Mouse (Mus musculus) stomach, postnatal 0 days (tissue): ENCODE measurements around the gene Ccdc62. TPM values are rescaled to one million over a fixed set of nuclear protein-coding genes. Genes with fewer than 3 reads are reported as not detected.
A peak's percentile ranks its signal among the peaks of the same experiment; 100 is the strongest.

Experiments used
- ATAC-seq: fragments of 200-750 bp; cut with Nextera tagmentation; 2 replicates; pipeline ENCODE4 v1.8.0; 2017; ENCODE audit not compliant: low FRiP score, low TSS enrichment
- DNase-seq: peaks from one replicate; pipeline ENCODE4 v3.0.0-alpha.2; 2016; ENCODE audit warnings: low spot score
- H3K27ac ChIP-seq: fragments of 300-500 bp; sonication (generic); replicated peaks from 2 replicates; pipeline ENCODE4 v1.5.1; 2014; ENCODE audit warnings: mild to moderate bottlenecking, control low read depth
- H3K27me3 ChIP-seq: fragments of 300-500 bp; sonication (generic); 2 replicates; pipeline ENCODE4 v1.6.1; 2014; ENCODE audit warnings: low read length; ENCODE audit not compliant: control insufficient read depth, insufficient read depth
- H3K36me3 ChIP-seq: fragments of 300-500 bp; sonication (generic); 2 replicates; pipeline ENCODE4 v1.6.1; 2014; ENCODE audit warnings: low read length, mixed read lengths; ENCODE audit not compliant: control insufficient read depth, insufficient read depth
- H3K4me1 ChIP-seq: fragments of 300-500 bp; sonication (generic); replicated peaks from 2 replicates; pipeline ENCODE4 v1.6.1; 2014; ENCODE audit warnings: antibody characterized with exemption; ENCODE audit not compliant: control insufficient read depth, insufficient read depth
- H3K4me2 ChIP-seq: fragments of 300-500 bp; sonication (generic); replicated peaks from 2 replicates; pipeline ENCODE4 v1.6.1; 2014; ENCODE audit warnings: low read depth, mild to moderate bottlenecking, control low read depth, moderate library complexity
- H3K4me3 ChIP-seq: fragments of 300-500 bp; sonication (generic); 2 replicates; pipeline ENCODE4 v1.5.1; 2014; ENCODE audit warnings: low read depth, low read length, control low read depth
- H3K9ac ChIP-seq: fragments of 300-500 bp; sonication (generic); 2 replicates; pipeline ENCODE4 v1.6.1; 2014; ENCODE audit warnings: mild to moderate bottlenecking, low read length, control low read depth, mixed read lengths
- H3K9me3 ChIP-seq: fragments of 300-500 bp; sonication (generic); 2 replicates; pipeline ENCODE4 v1.6.1; 2016; ENCODE audit warnings: low read length; ENCODE audit not compliant: control insufficient read depth
- CTCF ChIP-seq: IDR thresholded peaks from 2 replicates; pipeline ENCODE4 v1.5.1; 2016; ENCODE audit warnings: antibody characterized with exemption, low read depth, mild to moderate bottlenecking, moderate library complexity
- EP300 ChIP-seq: optimal IDR thresholded peaks from 2 replicates; pipeline ENCODE3; 2016; ENCODE audit warnings: antibody characterized with exemption
- WGBS: fragments of 180-500 bp; shearing (Covaris S2); extraction: QIAGEN DNeasy Blood & Tissue Kit; methylation state at CpG from one replicate; pipeline ENCODE4 v1.1.7; 2014; 5-methylcytosine and 5-hydroxymethylcytosine counted together
- polyA plus RNA-seq: library from polyadenylated mRNA; unstranded; fragments of >200 nt; fragmentation: Nextera tagmentation; extraction: Ambion mirVana; gene quantifications from 2 replicates; pipeline ENCODE4 v1.2.1, GENCODE M21; 2015

The Ccdc62 gene
- polyA plus RNA-seq, 1 experiment from 2014 or later, result 5.4 TPM

- no peaks in the 10 kb centered on the region for H3K9me3 ChIP-seq
- no peak for DNase-seq
- H3K4me2 ChIP-seq, result no peak overlapping the region
- H3K4me3 ChIP-seq, result no peak overlapping the region
- ATAC-seq, result no peak
- no peaks in the 10 kb centered on the region for H3K27me3 ChIP-seq
- 0 out of 2 replicates have a peak, but pooled peaks cover 2% of the 10 kb centered on the region for H3K4me1 ChIP-seq
- peaks cover 4% of the 10 kb centered on the region; the same call in 1 of the 2 replicates for H3K36me3 ChIP-seq
- H3K9ac ChIP-seq, result no peak overlapping the region
- WGBS, result 71% methylated on average over 10 of the region's 10 CpGs
- no peak overlapping the region for H3K27ac ChIP-seq
- TF ChIP-seq CTCF (no peak), EP300 (no peak)
These were observed 67.9 kb downstream of the Ccdc62 start for GRCm38 (mm10) chr5:123998370-123998769.

GRCm38 (mm10) chr5:124000824-124001223, 70.3 kb downstream of the Ccdc62 start:
- no peaks in the 10 kb centered on the region for H3K9me3 ChIP-seq
- WGBS, result 11% methylated on average over 7 of the region's 7 CpGs
- H3K9ac ChIP-seq, result no peak overlapping the region
- DNase-seq (peak; percentile 88), ATAC-seq (peak; percentile 14; the same call in 1 of the 2 replicates)
- H3K27ac ChIP-seq, result no peak overlapping the region
- no peak overlapping the region for H3K4me2 ChIP-seq
- H3K4me3 ChIP-seq, result no peak overlapping the region
- TF ChIP-seq CTCF (peak; percentile 98), EP300 (no peak)
- 0 out of 2 replicates have a peak, but pooled peaks cover 2% of the 10 kb centered on the region for H3K4me1 ChIP-seq
- peaks cover 8% of the 10 kb centered on the region; the same call in 1 of the 2 replicates for H3K36me3 ChIP-seq
- H3K27me3 ChIP-seq, result no peaks in the 10 kb centered on the region

GRCm38 (mm10) chr5:124001274-124001673, 70.8 kb downstream of the Ccdc62 start:
- H3K4me1 ChIP-seq, result 0 out of 2 replicates have a peak, but pooled peaks cover 2% of the 10 kb centered on the region
- TF ChIP-seq EP300 (no peak), CTCF (no peak)
- H3K4me2 ChIP-seq, result no peak overlapping the region
- H3K27me3 ChIP-seq, result no peaks in the 10 kb centered on the region
- H3K4me3 ChIP-seq, result no peak overlapping the region
- no peak overlapping the region for H3K27ac ChIP-seq
- no peaks in the 10 kb centered on the region for H3K9me3 ChIP-seq
- WGBS, result 50% methylated on average over 9 of the region's 9 CpGs
- no peak overlapping the region for H3K9ac ChIP-seq
- H3K36me3 ChIP-seq, result peaks cover 12% of the 10 kb centered on the region; the same call in 1 of the 2 replicates
- ATAC-seq (no peak), DNase-seq (no peak)

- no peaks in the 10 kb centered on the region for H3K9me3 ChIP-seq
- ATAC-seq, result no peak
- TF ChIP-seq EP300 (no peak), CTCF (no peak)
These were observed 72.4 kb downstream of the Ccdc62 start for GRCm38 (mm10) chr5:124002876-124003275.

GRCm38 (mm10) chr5:124003375-124003774, 72.9 kb downstream of the Ccdc62 start:
- H3K9me3 ChIP-seq, result no peaks in the 10 kb centered on the region
- 66% methylated on average over 4 of the region's 4 CpGs for WGBS
- no peak overlapping the region for H3K4me3 ChIP-seq
- no peak for DNase-seq
- no peak for TF ChIP-seq EP300
- no peak for TF ChIP-seq CTCF
- no peak overlapping the region for H3K9ac ChIP-seq
- H3K4me1 ChIP-seq, result 0 out of 2 replicates have a peak, but pooled peaks cover 2% of the 10 kb centered on the region
- ATAC-seq, result no peak
- H3K27me3 ChIP-seq, result no peaks in the 10 kb centered on the region
- no peak overlapping the region for H3K4me2 ChIP-seq
- H3K27ac ChIP-seq, result peak overlapping the region; percentile 35
- H3K36me3 ChIP-seq, result peaks cover 25% of the 10 kb centered on the region

More at GRCm38 (mm10) chr5:124002876-124003275, 72.4 kb downstream of the Ccdc62 start:
- Histone ChIP-seq H3K9ac (no peak overlapping the region), H3K4me3 (no peak overlapping the region), H3K36me3 (peaks cover 22% of the 10 kb centered on the region), H3K27ac (peak overlapping the region; percentile 35), H3K4me2 (no peak overlapping the region), H3K4me1 (0 out of 2 replicates have a peak, but pooled peaks cover 2% of the 10 kb centered on the region), H3K27me3 (no peaks in the 10 kb centered on the region)
- WGBS, result 58% methylated on average over 2 of the region's 2 CpGs
- DNase-seq, result no peak

GRCm38 (mm10) chr5:124004356-124005150, 74.1 kb downstream of the Ccdc62 start:
- Histone ChIP-seq H3K27ac (peak overlapping the region; percentile 61), H3K36me3 (peaks cover 30% of the 10 kb centered on the region), H3K4me1 (0 out of 2 replicates have a peak, but pooled peaks cover 2% of the 10 kb centered on the region), H3K4me2 (no peak overlapping the region), H3K9ac (no peak overlapping the region), H3K4me3 (no peak overlapping the region), H3K27me3 (no peaks in the 10 kb centered on the region), H3K9me3 (no peaks in the 10 kb centered on the region)
- ATAC-seq (peak; percentile 78), DNase-seq (peak; percentile 93)
- TF ChIP-seq CTCF, result peak; percentile 9; the same call in 1 of the 2 replicates
- no peak for TF ChIP-seq EP300
- 78% methylated on average over 17 of the region's 17 CpGs for WGBS
